Mouse (Mus musculus) myocyte (in vitro differentiated cells): ENCODE results near the gene Ddx19b. TPM values are rescaled to one million over a fixed set of nuclear protein-coding genes. Genes with fewer than 3 reads are reported as not detected.
"Not testable (repeated sequence)": the region's sequence is repeated elsewhere in the genome, so short reads cannot be mapped to it uniquely, and the experiment has no call there.

ENCODE experiments used
- H3K27me3 ChIP-seq: one replicate; pipeline ENCODE4 v1.6.1; 2011; ENCODE audit not compliant: control insufficient read depth, insufficient read depth, insufficient read length
- H3K36me3 ChIP-seq: one replicate; pipeline ENCODE4 v1.6.1; 2011; ENCODE audit not compliant: control insufficient read depth, insufficient read depth
- H3K4me2 ChIP-seq: one replicate; pipeline ENCODE4 v1.6.1; 2011; ENCODE audit warnings: low read depth, control low read depth
- H3K4me3 ChIP-seq: one replicate; pipeline ENCODE4 v1.5.1; 2011; ENCODE audit warnings: mild to moderate bottlenecking, control low read depth, moderate library complexity
- H3K79me2 ChIP-seq: one replicate; pipeline ENCODE4 v1.6.1; 2011; ENCODE audit not compliant: control insufficient read depth, insufficient read depth
- H3ac ChIP-seq: one replicate; pipeline ENCODE4 v1.6.1; 2011; ENCODE audit not compliant: control insufficient read depth, insufficient read length
- CEBPB ChIP-seq: IDR thresholded peaks from 2 replicates; pipeline ENCODE4 v1.6.1; 2011; ENCODE audit warnings: mild to moderate bottlenecking, moderate library complexity; ENCODE audit not compliant: poor library complexity, insufficient read depth, severe bottlenecking
- E2F4 ChIP-seq: IDR thresholded peaks from one replicate; pipeline ENCODE4 v1.6.1; 2011; ENCODE audit warnings: mild to moderate bottlenecking, control low read depth, moderate library complexity; ENCODE audit not compliant: insufficient read depth
- MAX ChIP-seq: IDR thresholded peaks from one replicate; pipeline ENCODE4 v1.6.1; 2011; ENCODE audit warnings: low read depth, mild to moderate bottlenecking, control low read depth
- MYOD1 ChIP-seq, 3 experiments: IDR thresholded peaks; one replicate each; pipeline ENCODE4 v1.6.1; 2011; ENCODE audit warnings: control low read depth in 2 of 3, low read depth in 2 of 3, mild to moderate bottlenecking in 2 of 3, moderate library complexity in 1 of 3; ENCODE audit not compliant: insufficient read length in 2 of 3, control insufficient read depth in 1 of 3
- MYOG ChIP-seq, 3 experiments: IDR thresholded peaks; one replicate each; pipeline ENCODE4 v1.6.1; 2011; ENCODE audit warnings: control low read depth in 2 of 3, low read depth in 2 of 3, mild to moderate bottlenecking in 2 of 3; ENCODE audit not compliant: insufficient read length in 2 of 3, control insufficient read depth in 1 of 3, insufficient read depth in 1 of 3
- POLR2A ChIP-seq: IDR thresholded peaks from one replicate; pipeline ENCODE4 v1.6.1; 2011; ENCODE audit warnings: low read depth, mild to moderate bottlenecking, control low read depth, moderate library complexity; ENCODE audit not compliant: insufficient read length
- POLR2AphosphoS2 ChIP-seq: IDR thresholded peaks from one replicate; pipeline ENCODE4 v1.6.1; 2011; ENCODE audit warnings: low read depth, control low read depth; ENCODE audit not compliant: insufficient read length
- REST ChIP-seq: IDR thresholded peaks from one replicate; pipeline ENCODE4 v1.6.1; 2011; ENCODE audit warnings: mild to moderate bottlenecking, control low read depth, moderate library complexity; ENCODE audit not compliant: insufficient read depth, insufficient read length
- SRF ChIP-seq: IDR thresholded peaks from one replicate; pipeline ENCODE4 v1.6.1; 2011; ENCODE audit warnings: low read depth; ENCODE audit not compliant: control insufficient read depth, insufficient read length
- TCF12 ChIP-seq: IDR thresholded peaks from one replicate; pipeline ENCODE4 v1.6.1; 2011; ENCODE audit warnings: mild to moderate bottlenecking, control low read depth; ENCODE audit not compliant: poor library complexity, insufficient read depth, severe bottlenecking
- TCF3 ChIP-seq: IDR thresholded peaks from one replicate; pipeline ENCODE4 v1.6.1; 2011; ENCODE audit warnings: low read depth, control low read depth; ENCODE audit not compliant: insufficient read length
- USF1 ChIP-seq: IDR thresholded peaks from one replicate; pipeline ENCODE4 v1.6.1; 2011; ENCODE audit warnings: low read depth, mild to moderate bottlenecking, control low read depth, moderate library complexity
- polyA plus RNA-seq: library from polyadenylated mRNA; unstranded; fragments of >200 nt; fragmentation: generic; extraction: Trizol; gene quantifications from one replicate; pipeline ENCODE4 v1.2.1, GENCODE M21; 2012; ENCODE audit warnings: missing spikeins

Ddx19b gene
- 5.9 TPM for polyA plus RNA-seq

- Histone ChIP-seq H3K36me3 (peaks cover 17% of the 10 kb centered on the region), H3K4me2 (no peak within 1 kb of the TSS), H3K4me3 (no peak within 1 kb of the TSS), H3K79me2 (peaks cover 27% of the 10 kb centered on the region), H3ac (no peak within 1 kb of the TSS), H3K27me3 (no peaks in the 10 kb centered on the region)
- TF ChIP-seq CEBPB (no peak), E2F4 (no peak)
These were observed at the start of gene Ddx19b for GRCm38 (mm10) chr8:111031572-111031971. Gene Ddx19b, minus strand, starts transcription at chr8:111031751.

- TF ChIP-seq E2F4 (no peak), SRF (no peak), REST (no peak), POLR2A (no peak), MYOG (IDR thresholded peaks at IDR 0.05; ENCODE audit: control insufficient read depth in 1 of 3, insufficient read depth in 1 of 3, insufficient read length in 2 of 3, low read depth in 2 of 3) (no peak), CEBPB (no peak), TCF12 (no peak), USF1 (no peak), MYOD1 (IDR thresholded peaks at IDR 0.05; ENCODE audit: control insufficient read depth in 1 of 3, insufficient read length in 2 of 3, low read depth in 2 of 3) (no peak), MAX (no peak), POLR2AphosphoS2 (no peak), TCF3 (no peak)
- no peaks in the 10 kb centered on the region for H3K36me3 ChIP-seq
These were observed 48.3 kb upstream of the Ddx19b start for GRCm38 (mm10) chr8:111079861-111080271.

GRCm38 (mm10) chr8:111079461-111079860, 47.9 kb upstream of the Ddx19b start:
- Histone ChIP-seq H3K36me3 (no peaks in the 10 kb centered on the region), H3K27me3 (no peaks in the 10 kb centered on the region), H3K4me3 (no peak overlapping the region), H3ac (no peak overlapping the region), H3K79me2 (no peaks in the 10 kb centered on the region), H3K4me2 (no peak overlapping the region)
- no peak for TF ChIP-seq POLR2A
- no peak for TF ChIP-seq CEBPB
- TF ChIP-seq MYOD1 (IDR thresholded peaks at IDR 0.05; ENCODE audit: control insufficient read depth in 1 of 3, insufficient read length in 2 of 3, low read depth in 2 of 3), result no peak
- no peak for TF ChIP-seq MAX
- TF ChIP-seq POLR2AphosphoS2, result no peak
- TF ChIP-seq E2F4, result no peak
- no peak for TF ChIP-seq USF1
- no peak for TF ChIP-seq SRF
- no peak for TF ChIP-seq TCF12
- TF ChIP-seq REST, result no peak
- TF ChIP-seq MYOG (IDR thresholded peaks at IDR 0.05; ENCODE audit: control insufficient read depth in 1 of 3, insufficient read depth in 1 of 3, insufficient read length in 2 of 3, low read depth in 2 of 3), result no peak

More at GRCm38 (mm10) chr8:111079861-111080271, 48.3 kb upstream of the Ddx19b start:
- Histone ChIP-seq H3K79me2 (no peaks in the 10 kb centered on the region), H3K4me3 (no peak overlapping the region), H3K27me3 (no peaks in the 10 kb centered on the region), H3ac (no peak overlapping the region), H3K4me2 (no peak overlapping the region)

- Histone ChIP-seq H3ac (no peak overlapping the region), H3K4me2 (no peak overlapping the region), H3K4me3 (no peak overlapping the region), H3K36me3 (no peaks in the 10 kb centered on the region), H3K79me2 (no peaks in the 10 kb centered on the region), H3K27me3 (no peaks in the 10 kb centered on the region)
- TF ChIP-seq E2F4, result no peak
- no peak for TF ChIP-seq REST
- TF ChIP-seq POLR2A, result no peak
- no peak for TF ChIP-seq MYOG (IDR thresholded peaks at IDR 0.05; ENCODE audit: control insufficient read depth in 1 of 3, insufficient read depth in 1 of 3, insufficient read length in 2 of 3, low read depth in 2 of 3)
- TF ChIP-seq MAX, result no peak
- TF ChIP-seq POLR2AphosphoS2, result no peak
- no peak for TF ChIP-seq MYOD1 (IDR thresholded peaks at IDR 0.05; ENCODE audit: control insufficient read depth in 1 of 3, insufficient read length in 2 of 3, low read depth in 2 of 3)
- no peak for TF ChIP-seq USF1
- TF ChIP-seq TCF3, result no peak
- TF ChIP-seq SRF, result no peak
These were observed 44.4 kb upstream of the Ddx19b start for GRCm38 (mm10) chr8:111075926-111076325.

GRCm38 (mm10) chr8:111068660-111069059, 37.1 kb upstream of the Ddx19b start:
- not testable (repeated sequence) for H3K27me3 ChIP-seq, H3K4me2 ChIP-seq, H3K79me2 ChIP-seq, H3K4me3 ChIP-seq, H3ac ChIP-seq, H3K36me3 ChIP-seq
